Mouse (Mus musculus): Measurements from ENCODE around the gene Gdap1l1. TPM values are rescaled to one million over a fixed set of nuclear protein-coding genes. Genes with fewer than 3 reads are reported as not detected.
"Not testable (repeated sequence)": the region's sequence is repeated elsewhere in the genome, so short reads cannot be mapped to it uniquely, and the experiment has no call there.

The Gdap1l1 gene
- polyA plus RNA-seq, 1 experiment from 2014 or later, result 121 TPM

- H3K36me3 ChIP-seq, result peaks cover 66% of the 10 kb centered on the region
- H3K9me3 ChIP-seq; H3K4me3 ChIP-seq; ATAC-seq (ENCODE audit: low FRiP score); H3K4me1 ChIP-seq (replicated peaks); H3K27ac ChIP-seq; H3K4me2 ChIP-seq; H3K9ac ChIP-seq; H3K27me3 ChIP-seq: not testable (repeated sequence)
- WGBS, result 95% methylated on average over 3 of the region's 3 CpGs
Measured at GRCm38 (mm10) chr2:163411344-163411743, 26.9 kb upstream of the Gdap1l1 start.

GRCm38 (mm10) chr2:163411840-163412239 is 26.4 kb upstream of the Gdap1l1 start:
- Histone ChIP-seq H3K9ac (no peak overlapping the region), H3K4me1 (replicated peaks) (peaks cover 3% of the 10 kb centered on the region; the same call in 1 of the 2 replicates), H3K9me3 (no peaks in the 10 kb centered on the region), H3K36me3 (peaks cover 65% of the 10 kb centered on the region), H3K4me2 (no peak overlapping the region), H3K27ac (no peak overlapping the region), H3K27me3 (no peaks in the 10 kb centered on the region), H3K4me3 (no peak overlapping the region)
- 95% methylated on average over 4 of the region's 4 CpGs for WGBS
- no peak for ATAC-seq (ENCODE audit: low FRiP score)

GRCm38 (mm10) chr2:163412419-163412818 is 25.9 kb upstream of the Gdap1l1 start:
- Histone ChIP-seq H3K4me3 (no peak overlapping the region), H3K9me3 (no peaks in the 10 kb centered on the region), H3K27ac (no peak overlapping the region), H3K4me1 (replicated peaks) (peaks cover 4% of the 10 kb centered on the region), H3K27me3 (no peaks in the 10 kb centered on the region), H3K9ac (no peak overlapping the region), H3K4me2 (no peak overlapping the region), H3K36me3 (peaks cover 60% of the 10 kb centered on the region)
- ATAC-seq (ENCODE audit: low FRiP score), result no peak
- WGBS, result 97% methylated on average over 4 of the region's 4 CpGs

- H3K4me2 ChIP-seq, result no peak overlapping the region
- no peak overlapping the region for H3K4me3 ChIP-seq
- no peaks in the 10 kb centered on the region for H3K27me3 ChIP-seq
- H3K4me1 ChIP-seq (replicated peaks), result peaks cover 10% of the 10 kb centered on the region
- no peak for ATAC-seq (ENCODE audit: low FRiP score)
- H3K27ac ChIP-seq, result no peak overlapping the region
- peaks cover 56% of the 10 kb centered on the region for H3K36me3 ChIP-seq
- no peaks in the 10 kb centered on the region for H3K9me3 ChIP-seq
- H3K9ac ChIP-seq, result no peak overlapping the region
- 93% methylated on average over 9 of the region's 9 CpGs for WGBS
Measured at GRCm38 (mm10) chr2:163412846-163413590, 25.3 kb upstream of the Gdap1l1 start.

GRCm38 (mm10) chr2:163417026-163417425 is 21.2 kb upstream of the Gdap1l1 start:
- 92% methylated on average over 6 of the region's 6 CpGs for WGBS
- Histone ChIP-seq H3K27me3 (no peaks in the 10 kb centered on the region), H3K4me1 (replicated peaks) (peaks cover 34% of the 10 kb centered on the region), H3K4me2 (no peak overlapping the region), H3K27ac (no peak overlapping the region), H3K9me3 (no peaks in the 10 kb centered on the region), H3K36me3 (peaks cover 20% of the 10 kb centered on the region), H3K9ac (no peak overlapping the region), H3K4me3 (no peak overlapping the region)
- ATAC-seq (ENCODE audit: low FRiP score), result no peak

GRCm38 (mm10) chr2:163417830-163418229 is 20.4 kb upstream of the Gdap1l1 start:
- H3K27me3 ChIP-seq, result no peaks in the 10 kb centered on the region
- no peak for ATAC-seq (ENCODE audit: low FRiP score)
- peak overlapping the region; percentile 99 for H3K4me3 ChIP-seq
- no peaks in the 10 kb centered on the region for H3K9me3 ChIP-seq
- H3K9ac ChIP-seq, result no peak overlapping the region
- peaks cover 34% of the 10 kb centered on the region for H3K4me1 ChIP-seq (replicated peaks)
- peak overlapping the region; percentile 98 for H3K4me2 ChIP-seq
- peaks cover 15% of the 10 kb centered on the region for H3K36me3 ChIP-seq
- no peak overlapping the region for H3K27ac ChIP-seq

- Histone ChIP-seq H3K4me1 (replicated peaks) (peaks cover 34% of the 10 kb centered on the region), H3K4me2 (peak overlapping the region; percentile 98), H3K27me3 (no peaks in the 10 kb centered on the region), H3K9me3 (no peaks in the 10 kb centered on the region), H3K4me3 (peak overlapping the region; percentile 99), H3K36me3 (peaks cover 15% of the 10 kb centered on the region), H3K9ac (peak overlapping the region; percentile 96), H3K27ac (peak overlapping the region; percentile 87)
- ATAC-seq (ENCODE audit: low FRiP score), result peak; percentile 29
- WGBS, result under 1% methylated on average over 47 of the region's 50 CpGs
Measured at GRCm38 (mm10) chr2:163418841-163419345, 19.4 kb upstream of the Gdap1l1 start.

- ATAC-seq (ENCODE audit: low FRiP score), result peak; percentile 99
- Histone ChIP-seq H3K9ac (peak overlapping the region; percentile 96), H3K27me3 (no peaks in the 10 kb centered on the region), H3K9me3 (no peaks in the 10 kb centered on the region), H3K27ac (peak overlapping the region; percentile 90), H3K4me1 (replicated peaks) (peaks cover 34% of the 10 kb centered on the region), H3K4me3 (peak overlapping the region; percentile 99), H3K36me3 (peaks cover 11% of the 10 kb centered on the region), H3K4me2 (peak overlapping the region; percentile 98)
- under 1% methylated on average over 69 of the region's 71 CpGs for WGBS
Measured at GRCm38 (mm10) chr2:163419346-163420045, 18.8 kb upstream of the Gdap1l1 start.

- Histone ChIP-seq H3K9ac (peak overlapping the region; percentile 82), H3K27me3 (no peaks in the 10 kb centered on the region), H3K27ac (no peak overlapping the region), H3K4me3 (peak overlapping the region; percentile 99), H3K9me3 (no peaks in the 10 kb centered on the region), H3K4me1 (replicated peaks) (peaks cover 37% of the 10 kb centered on the region), H3K4me2 (peak overlapping the region; percentile 82), H3K36me3 (peaks cover 7% of the 10 kb centered on the region)
- 43% methylated on average over 10 of the region's 10 CpGs for WGBS
- ATAC-seq (ENCODE audit: low FRiP score), result no peak
Measured at GRCm38 (mm10) chr2:163420366-163420886, 17.9 kb upstream of the Gdap1l1 start.

GRCm38 (mm10) chr2:163422895-163423660 is 15.2 kb upstream of the Gdap1l1 start:
- no peak overlapping the region for H3K27ac ChIP-seq
- ATAC-seq (ENCODE audit: low FRiP score), result no peak
- no peak overlapping the region for H3K9ac ChIP-seq
- H3K4me2 ChIP-seq, result no peak overlapping the region
- no peaks in the 10 kb centered on the region for H3K9me3 ChIP-seq
- H3K36me3 ChIP-seq, result peaks cover 7% of the 10 kb centered on the region
- no peaks in the 10 kb centered on the region for H3K27me3 ChIP-seq
- 86% methylated on average over 9 of the region's 9 CpGs for WGBS
- peaks cover 27% of the 10 kb centered on the region for H3K4me1 ChIP-seq (replicated peaks)
- no peak overlapping the region for H3K4me3 ChIP-seq

- H3K4me1 ChIP-seq (replicated peaks), result peaks cover 20% of the 10 kb centered on the region
- peaks cover 7% of the 10 kb centered on the region for H3K36me3 ChIP-seq
- 0 out of 2 replicates have a peak within 1 kb of the TSS, but pooled peaks have one; percentile 8 for H3K9ac ChIP-seq
- no peaks in the 10 kb centered on the region for H3K27me3 ChIP-seq
- 82% methylated on average over 6 of the region's 6 CpGs for WGBS
- H3K27ac ChIP-seq, result no peak within 1 kb of the TSS
- ATAC-seq (ENCODE audit: low FRiP score), result no peak
- no peak within 1 kb of the TSS for H3K4me3 ChIP-seq
- H3K9me3 ChIP-seq, result no peaks in the 10 kb centered on the region
- no peak within 1 kb of the TSS for H3K4me2 ChIP-seq
Measured at GRCm38 (mm10) chr2:163424597-163424996, 13.7 kb upstream of the Gdap1l1 start, which contains the start of gene Oser1. Gene Oser1, minus strand, starts transcription at chr2:163424697.
